Mouse (Mus musculus) gastrocnemius, adult 8-10 months (tissue): ENCODE data around the gene Znrd1. TPM values are rescaled to one million over a fixed set of nuclear protein-coding genes. Genes with fewer than 3 reads are reported as not detected.
A peak's percentile ranks its signal among the peaks of the same experiment; 100 is the strongest.

ENCODE experiments used
- DNase-seq, 2 experiments: peaks; one replicate each; pipeline ENCODE4 v3.0.0; 2022; ENCODE audit warnings: low spot score in 2 of 2
- total RNA-seq, 4 experiments: library from RNA; stranded (reverse); gene quantifications; 2 replicates each; pipeline ENCODE4 v1.2.4; 2022

The Znrd1 gene
- total RNA-seq, 4 experiments from 2014 or later, result 17.7 to 22.3 (median 20.0) TPM

DNA sequence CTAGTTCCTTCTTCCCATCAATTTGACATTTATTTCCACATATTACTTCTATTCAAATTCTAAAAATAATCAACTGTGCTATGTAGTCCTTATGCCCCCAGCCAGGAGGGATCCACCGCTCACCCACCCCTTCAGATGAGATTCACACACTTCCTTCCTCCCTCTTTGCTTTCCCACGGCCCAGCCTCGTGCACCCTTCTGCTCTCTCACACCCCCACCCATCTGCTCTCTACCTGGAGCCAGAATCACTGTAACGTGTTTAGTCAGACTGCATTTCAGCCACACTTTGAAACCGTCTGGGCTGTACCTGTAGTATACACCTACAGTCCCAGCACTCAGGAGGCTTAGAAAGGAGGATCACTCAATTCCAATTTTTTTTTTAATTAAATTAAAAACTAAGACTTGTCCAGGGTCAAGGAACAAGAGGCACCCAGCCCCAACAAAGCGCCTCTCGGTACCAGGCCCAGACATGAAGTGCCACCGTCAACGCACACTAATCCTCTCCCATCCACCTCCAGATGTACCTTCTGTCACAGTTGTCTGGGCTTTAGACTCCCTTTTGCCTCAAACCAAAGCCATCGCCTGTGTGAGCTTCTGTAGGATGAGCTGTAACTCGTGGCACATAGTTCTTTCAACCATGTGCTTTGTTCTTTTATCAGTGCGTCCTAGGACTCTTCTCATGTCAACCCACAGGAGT lies 29.0 kb downstream of the Znrd1 start:
- no peak for DNase-seq

DNA sequence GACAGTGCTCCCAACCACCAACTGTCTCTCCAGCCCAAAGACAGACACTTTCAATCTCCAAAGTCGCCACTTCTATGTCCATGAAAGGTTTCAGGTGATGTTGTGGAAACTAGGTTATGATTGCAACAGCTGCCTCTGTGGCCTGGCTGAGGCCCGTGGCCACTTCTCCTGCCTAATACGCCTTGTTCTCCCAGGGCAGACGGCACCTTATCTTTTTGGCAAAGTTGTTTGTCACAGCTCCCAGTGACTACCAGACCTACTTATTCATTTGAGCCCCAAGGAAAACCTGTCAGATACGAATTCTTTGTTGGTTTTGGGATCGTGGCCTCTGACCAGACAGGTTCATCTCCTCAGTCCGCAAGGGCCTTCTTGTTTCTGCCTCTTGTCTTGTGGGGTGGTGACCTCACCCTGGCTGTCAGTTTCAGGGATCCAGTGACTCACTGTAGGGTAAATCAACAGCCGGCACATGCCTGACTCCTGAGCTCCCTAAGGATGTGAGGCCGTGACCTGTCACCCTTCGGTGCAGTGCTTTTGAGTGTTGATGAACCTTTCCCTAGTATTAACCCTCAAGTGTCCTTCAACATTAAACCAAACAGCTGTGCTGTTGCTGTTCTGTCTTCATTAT lies 30.8 kb downstream of the Znrd1 start:
- no peak for DNase-seq

DNA sequence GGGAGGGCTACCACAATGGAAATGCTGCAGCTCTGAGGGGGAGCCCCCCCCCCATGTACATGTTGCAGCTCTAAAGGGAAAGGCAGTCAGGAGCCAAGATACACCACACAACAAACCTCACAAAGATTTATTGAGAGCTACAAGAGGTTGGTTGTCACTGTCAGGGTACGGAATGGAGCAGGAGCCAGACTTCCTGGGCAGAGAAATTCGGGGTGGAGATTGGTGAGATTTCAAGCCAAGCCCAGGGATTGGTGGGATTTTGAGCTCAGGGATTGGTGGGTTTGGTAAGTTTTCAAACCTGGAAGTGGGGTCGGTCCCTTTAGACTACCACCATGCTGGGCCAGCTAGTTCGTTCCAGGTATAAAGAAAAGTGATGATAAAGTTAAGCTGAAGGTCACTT lies 34.9 kb downstream of the Znrd1 start:
- no peak for DNase-seq

DNA sequence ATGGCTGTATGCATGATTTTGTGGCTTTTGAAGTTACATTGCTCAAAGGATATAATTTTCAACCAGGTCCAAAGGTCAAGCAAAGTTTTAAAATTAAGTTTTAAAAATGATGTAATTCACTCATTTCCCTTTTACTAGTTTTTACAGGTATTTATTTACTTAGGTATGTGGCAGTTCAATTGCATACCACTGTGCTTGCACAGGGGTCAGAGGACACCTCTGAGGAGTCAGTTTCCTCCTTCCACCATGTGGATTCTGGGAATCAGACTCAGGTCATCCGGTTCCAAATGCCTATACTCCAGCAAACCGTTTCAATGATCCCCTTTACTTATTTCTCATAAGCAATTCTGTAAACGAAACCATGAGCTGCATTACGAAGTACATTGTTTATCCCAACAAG lies 35.6 kb downstream of the Znrd1 start:
- DNase-seq, result no peak

DNA sequence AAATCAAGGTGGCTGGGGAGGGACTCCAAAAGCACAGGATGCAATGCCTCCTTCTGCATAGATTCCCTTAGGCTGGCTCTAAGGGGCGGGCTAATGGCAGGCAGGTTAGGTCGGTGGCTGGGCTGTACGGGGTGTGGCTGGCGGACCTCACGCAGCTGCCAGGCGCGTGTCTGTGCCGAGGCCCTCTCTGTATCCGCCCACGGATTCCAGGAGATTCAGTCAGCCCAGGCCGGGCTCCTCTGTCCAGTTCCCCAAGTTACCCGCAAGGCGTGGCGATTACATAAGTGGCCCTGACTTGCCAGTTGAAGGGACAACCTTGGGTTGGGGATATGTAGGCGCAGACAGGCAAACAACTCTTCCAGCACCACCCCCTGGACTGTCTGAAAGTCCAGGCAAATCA lies 38.1 kb downstream of the Znrd1 start:
- DNase-seq, result no peak

DNA sequence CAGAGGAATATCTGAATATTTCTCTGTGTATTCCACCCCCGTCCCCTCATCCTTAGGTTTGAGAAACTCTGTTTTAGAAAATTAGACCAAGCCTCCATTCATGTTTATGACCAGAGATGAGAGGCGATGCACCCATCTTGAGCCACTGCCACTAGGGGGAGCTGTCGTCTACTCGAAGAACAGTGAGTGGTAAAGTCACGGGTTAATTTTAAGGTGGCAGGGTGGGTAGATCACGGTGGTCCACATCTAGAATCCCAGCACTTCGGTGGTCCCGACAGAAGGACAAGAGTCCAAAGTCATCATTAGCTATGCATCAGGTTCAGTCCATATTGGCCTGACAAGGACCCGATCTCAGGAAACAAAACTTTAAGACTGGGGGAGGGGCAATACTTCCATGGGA lies 43.3 kb downstream of the Znrd1 start:
- DNase-seq, result peak in 1 of 2 experiments; percentile 18

DNA sequence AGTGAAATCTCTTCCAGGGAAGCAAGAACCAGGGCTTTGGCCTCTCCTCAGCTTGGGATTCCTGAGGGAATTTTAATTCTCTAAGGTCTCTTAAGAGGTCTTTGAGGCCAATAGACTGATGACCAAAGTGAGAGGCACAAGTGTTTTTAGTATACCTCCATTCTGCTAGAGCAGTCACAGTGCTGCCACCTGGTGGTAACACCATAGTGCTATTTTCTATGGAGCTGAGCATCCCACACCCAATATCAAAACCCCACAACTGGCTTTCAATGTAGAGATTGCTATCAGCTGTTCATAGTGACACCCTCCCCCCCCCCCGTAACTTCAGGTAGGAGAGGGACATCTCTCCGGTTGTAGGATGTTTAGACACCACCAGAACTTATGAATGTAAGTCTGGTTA lies 44.3 kb downstream of the Znrd1 start:
- peak; percentile 19 to 40 for DNase-seq

DNA sequence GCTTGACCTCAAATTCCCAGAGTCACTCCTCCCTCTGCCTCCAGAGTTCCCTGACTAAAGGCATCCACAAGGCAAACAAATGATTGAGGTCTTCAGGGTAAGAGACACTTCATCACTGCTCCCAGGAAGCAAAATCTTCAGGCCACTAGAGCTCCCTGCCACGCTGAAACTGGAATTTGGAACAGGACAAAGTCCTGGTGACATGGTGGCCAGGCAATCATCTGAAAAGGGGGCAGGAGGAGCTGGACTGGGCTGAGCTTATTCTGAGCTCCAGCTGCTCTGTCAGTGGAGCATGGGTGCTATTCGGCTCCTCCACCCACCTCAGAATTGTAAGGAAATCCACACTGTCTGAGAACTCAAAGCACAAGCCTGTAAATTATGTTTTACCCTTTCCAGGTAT lies 46.3 kb downstream of the Znrd1 start:
- DNase-seq, result no peak

DNA sequence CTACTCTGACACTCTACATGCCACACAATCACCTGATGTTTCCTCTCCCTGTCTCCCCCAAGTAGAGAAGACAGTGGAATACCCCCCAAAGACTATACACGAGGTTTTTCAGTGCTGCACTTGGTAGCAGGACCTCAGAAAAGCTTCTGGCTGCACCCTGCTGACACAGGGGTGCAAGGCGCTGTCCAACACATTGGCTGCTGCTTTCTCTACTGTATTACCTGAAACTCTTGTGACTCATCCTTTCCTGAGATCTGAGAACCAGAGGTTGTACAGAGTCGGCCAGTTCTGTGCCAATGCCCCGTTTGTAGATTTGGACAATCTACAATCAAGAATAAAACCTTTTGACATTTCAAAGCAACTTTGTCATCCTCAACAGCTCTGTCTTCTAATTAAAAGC lies 48.6 kb downstream of the Znrd1 start:
- no peak for DNase-seq

DNA sequence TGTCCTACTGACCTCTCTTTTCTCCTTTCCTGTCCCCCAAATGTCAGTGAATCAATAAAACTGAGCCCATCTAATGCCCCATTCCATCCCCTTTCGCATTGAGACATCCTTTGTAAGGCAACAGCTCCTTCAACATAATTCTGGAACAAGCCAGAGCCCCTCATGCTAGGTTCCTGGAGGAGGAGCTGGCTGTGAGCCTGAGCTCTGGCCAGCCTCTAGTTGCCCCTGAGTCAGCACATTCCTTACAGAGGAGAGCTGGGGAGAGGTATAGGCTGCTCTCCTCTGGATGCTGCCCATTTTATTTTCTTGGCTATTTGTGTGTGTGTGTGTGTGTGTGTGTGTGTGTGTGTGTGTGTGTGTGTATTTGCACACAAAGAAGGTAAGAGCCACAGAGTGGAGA lies 50.1 kb downstream of the Znrd1 start:
- DNase-seq, result no peak

Other genes with a start within 250 kb of the Znrd1 start
- not detected for gene H2-M10.5, start 185.6 kb downstream of the Znrd1 start, total RNA-seq
- not detected for gene H2-M10.6, start 146.4 kb downstream of the Znrd1 start, total RNA-seq
- 10 to 100 TPM; 17.3 to 19.3 (median 18.6) TPM for gene Trim26, start 121.4 kb downstream of the Znrd1 start, total RNA-seq
- gene Trim15, start 91.3 kb downstream of the Znrd1 start, total RNA-seq, result not detected
- gene Trim10, start 89.0 kb downstream of the Znrd1 start, total RNA-seq, result not detected
- not detected for gene Trim40, start 68.4 kb downstream of the Znrd1 start, total RNA-seq
- gene Trim31, start 60.4 kb downstream of the Znrd1 start, total RNA-seq, result not detected
- 1 to 10 TPM in 1 of 4 experiments, under 1 TPM in 2, not detected in 1; 0.18 to 1.1 (median 0.75) TPM for gene Rnf39, start 15.6 kb downstream of the Znrd1 start, total RNA-seq
- gene Ppp1r11, start 6.8 kb downstream of the Znrd1 start, total RNA-seq, result 10 to 100 TPM; 53.7 to 69.7 (median 62.4) TPM
- gene Znrd1as, start within 50 bp of the Znrd1 start, total RNA-seq, result 10 to 100 TPM; 17.9 to 22.6 (median 20.6) TPM
- not detected for gene 2410137M14Rik, start 22.7 kb upstream of the Znrd1 start, total RNA-seq
- not detected for gene H2-M5, start 31.0 kb upstream of the Znrd1 start, total RNA-seq
- gene Zfp57, start 42.6 kb upstream of the Znrd1 start, total RNA-seq, result under 1 TPM in 3 of 4 experiments, not detected in 1; 0.12 to 0.38 (median 0.27) TPM
- not detected for gene Mog, start 64.8 kb upstream of the Znrd1 start, total RNA-seq
- gene Gabbr1, start 87.4 kb upstream of the Znrd1 start, total RNA-seq, result 1 to 10 TPM; 3.1 to 6.8 (median 6.4) TPM
- not detected for gene Olfr90, start 129.9 kb upstream of the Znrd1 start, total RNA-seq
- not detected for gene Olfr91, start 139.7 kb upstream of the Znrd1 start, total RNA-seq
- not detected for gene Olfr92, start 161.5 kb upstream of the Znrd1 start, total RNA-seq
- gene Olfr93, start 202.9 kb upstream of the Znrd1 start, total RNA-seq, result not detected
- not detected for gene Ubd, start 235.3 kb upstream of the Znrd1 start, total RNA-seq
- not detected for gene Olfr94, start 242.4 kb upstream of the Znrd1 start, total RNA-seq